Mouse (Mus musculus) midbrain, embryonic 13.5 days (tissue): ENCODE measurements around the gene Xlr5a. TPM values are rescaled to one million over a fixed set of nuclear protein-coding genes. Genes with fewer than 3 reads are reported as not detected.
"Not testable (repeated sequence)": the region's sequence is repeated elsewhere in the genome, so short reads cannot be mapped to it uniquely, and the experiment has no call there.

Source experiments
- ATAC-seq: fragments of 200-750 bp; cut with Nextera tagmentation; 2 replicates; pipeline ENCODE4 v1.8.0; 2017; ENCODE audit warnings: mild to moderate bottlenecking, moderate TSS enrichment, moderate library complexity
- H3K27ac ChIP-seq: fragments of 300-500 bp; sonication (generic); 2 replicates; pipeline ENCODE4 v1.5.1; 2015; ENCODE audit warnings: inconsistent platforms, mild to moderate bottlenecking, moderate library complexity
- H3K27me3 ChIP-seq: fragments of 300-500 bp; sonication (generic); 2 replicates; pipeline ENCODE4 v1.6.1; 2015; ENCODE audit warnings: mild to moderate bottlenecking, inconsistent platforms
- H3K36me3 ChIP-seq: fragments of 300-500 bp; sonication (generic); 2 replicates; pipeline ENCODE4 v1.6.1; 2015; ENCODE audit warnings: mild to moderate bottlenecking, inconsistent platforms
- H3K4me1 ChIP-seq: fragments of 300-500 bp; sonication (generic); replicated peaks from 2 replicates; pipeline ENCODE4 v1.6.1; 2015; ENCODE audit warnings: inconsistent platforms
- H3K4me2 ChIP-seq: fragments of 300-500 bp; sonication (generic); replicated peaks from 2 replicates; pipeline ENCODE4 v1.6.1; 2015; ENCODE audit warnings: moderate library complexity, mild to moderate bottlenecking, inconsistent platforms
- H3K4me3 ChIP-seq: fragments of 300-500 bp; sonication (generic); replicated peaks from 2 replicates; pipeline ENCODE4 v1.5.1; 2015; ENCODE audit warnings: mild to moderate bottlenecking, inconsistent platforms
- H3K9ac ChIP-seq: fragments of 300-500 bp; sonication (generic); replicated peaks from 2 replicates; pipeline ENCODE4 v1.6.1; 2015; ENCODE audit warnings: mild to moderate bottlenecking, inconsistent platforms
- H3K9me3 ChIP-seq: fragments of 300-500 bp; sonication (generic); 2 replicates; pipeline ENCODE4 v1.6.1; 2016; ENCODE audit warnings: mild to moderate bottlenecking, inconsistent platforms
- WGBS: fragments of 180-500 bp; shearing (Covaris S2); methylation state at CpG from one replicate; pipeline ENCODE4 v1.1.7; 2015; 5-methylcytosine and 5-hydroxymethylcytosine counted together
- polyA plus RNA-seq: library from polyadenylated mRNA; unstranded; fragments of >200 nt; fragmentation: Nextera tagmentation; extraction: Ambion mirVana; gene quantifications from 2 replicates; pipeline ENCODE4 v1.2.1, GENCODE M21; 2015

Xlr5a gene
- polyA plus RNA-seq, 1 experiment from 2014 or later: not detected

- H3K4me3 ChIP-seq: peak overlapping the region; percentile 65
- 28% methylated on average over 3 of the region's 3 CpGs for WGBS
- no peaks in the 10 kb centered on the region for H3K27me3 ChIP-seq
- peak overlapping the region; percentile 95 for H3K27ac ChIP-seq
- no peak for ATAC-seq
- H3K4me1 ChIP-seq: peaks cover 13% of the 10 kb centered on the region; the same call in 1 of the 2 replicates
- peak overlapping the region; percentile 74 for H3K4me2 ChIP-seq
- H3K9me3 ChIP-seq: no peaks in the 10 kb centered on the region
- peak overlapping the region; percentile 76 for H3K9ac ChIP-seq
- no peaks in the 10 kb centered on the region for H3K36me3 ChIP-seq
Observed at GRCm38 (mm10) chrX:73229288-73229687, 63.5 kb downstream of the Xlr5a start.

GRCm38 (mm10) chrX:73228606-73229214 lies 64.1 kb downstream of the Xlr5a start:
- peak overlapping the region; percentile 76 for H3K9ac ChIP-seq
- no peaks in the 10 kb centered on the region for H3K36me3 ChIP-seq

GRCm38 (mm10) chrX:73227914-73228605 lies 64.7 kb downstream of the Xlr5a start, which contains the start of gene F8a:
Gene F8a (plus strand): TSS chrX:73228291.
- H3K4me1 ChIP-seq: peaks cover 13% of the 10 kb centered on the region; the same call in 1 of the 2 replicates

More at GRCm38 (mm10) chrX:73228606-73229214, 64.1 kb downstream of the Xlr5a start:
- Histone ChIP-seq H3K4me2 (peak overlapping the region; percentile 74), H3K27me3 (no peaks in the 10 kb centered on the region), H3K4me3 (peak overlapping the region; percentile 65), H3K27ac (peak overlapping the region; percentile 95), H3K9me3 (no peaks in the 10 kb centered on the region), H3K4me1 (peaks cover 13% of the 10 kb centered on the region; the same call in 1 of the 2 replicates)
- 25% methylated on average over 44 of the region's 51 CpGs for WGBS
- ATAC-seq: peak; percentile 72

GRCm38 (mm10) chrX:73225365-73225764 lies 67.4 kb downstream of the Xlr5a start:
- H3K27ac ChIP-seq: no peak overlapping the region
- no peaks in the 10 kb centered on the region for H3K27me3 ChIP-seq
- WGBS: 48% methylated on average over 1 of the region's 1 CpGs
- H3K9me3 ChIP-seq: no peaks in the 10 kb centered on the region
- 0 out of 2 replicates have a peak, but pooled peaks cover 8% of the 10 kb centered on the region for H3K4me1 ChIP-seq
- no peak overlapping the region for H3K9ac ChIP-seq
- H3K4me2 ChIP-seq: no peak overlapping the region
- no peaks in the 10 kb centered on the region for H3K36me3 ChIP-seq
- ATAC-seq: no peak
- H3K4me3 ChIP-seq: no peak overlapping the region

More at GRCm38 (mm10) chrX:73227914-73228605, 64.7 kb downstream of the Xlr5a start, which contains the start of gene F8a:
- peak within 1 kb of the TSS; percentile 65 for H3K4me3 ChIP-seq
- WGBS: 21% methylated on average over 33 of the region's 39 CpGs
- H3K4me2 ChIP-seq: peak within 1 kb of the TSS; percentile 74
- peak within 1 kb of the TSS; percentile 76 for H3K9ac ChIP-seq
- no peaks in the 10 kb centered on the region for H3K36me3 ChIP-seq
- H3K9me3 ChIP-seq: no peaks in the 10 kb centered on the region
- H3K27me3 ChIP-seq: no peaks in the 10 kb centered on the region
- ATAC-seq: peak; percentile 98
- peak within 1 kb of the TSS; percentile 95 for H3K27ac ChIP-seq

GRCm38 (mm10) chrX:73213819-73214564 lies 78.8 kb downstream of the Xlr5a start, which contains the start of gene Xlr4b:
Gene Xlr4b (plus strand): TSS chrX:73214333.
- not testable (repeated sequence) for H3K36me3 ChIP-seq, H3K4me1 ChIP-seq, H3K27me3 ChIP-seq, H3K27ac ChIP-seq, H3K4me2 ChIP-seq, H3K9ac ChIP-seq, H3K4me3 ChIP-seq, H3K9me3 ChIP-seq, ATAC-seq
- 86% methylated on average over 18 of the region's 19 CpGs for WGBS

- not testable (repeated sequence) for H3K4me1 ChIP-seq, H3K27ac ChIP-seq, H3K36me3 ChIP-seq, H3K4me3 ChIP-seq, H3K4me2 ChIP-seq, H3K27me3 ChIP-seq, H3K9ac ChIP-seq, H3K9me3 ChIP-seq
- 0 out of 2 replicates have a peak, but pooled peaks have one; percentile 60 for ATAC-seq
- WGBS: 87% methylated on average over 12 of the region's 12 CpGs
Observed at GRCm38 (mm10) chrX:73191934-73192333, 100.8 kb downstream of the Xlr5a start, which contains the start of gene Xlr3b. Gene Xlr3b (plus strand): TSS chrX:73192207.

- H3K27ac ChIP-seq, H3K4me3 ChIP-seq, H3K4me1 ChIP-seq, ATAC-seq, H3K9me3 ChIP-seq, H3K9ac ChIP-seq, H3K4me2 ChIP-seq, H3K27me3 ChIP-seq, H3K36me3 ChIP-seq: not testable (repeated sequence)
- 100% methylated on average over 4 of the region's 15 CpGs for WGBS
Observed at GRCm38 (mm10) chrX:73176889-73177288, 115.9 kb downstream of the Xlr5a start, which contains the start of gene Spin2d. Gene Spin2d (minus strand): TSS chrX:73176989.

- no CpG with 5 or more reads among the region's 7 CpGs for WGBS
- not testable (repeated sequence) for H3K36me3 ChIP-seq, H3K4me1 ChIP-seq, H3K9ac ChIP-seq, H3K4me2 ChIP-seq, H3K27me3 ChIP-seq, H3K4me3 ChIP-seq, H3K9me3 ChIP-seq, H3K27ac ChIP-seq, ATAC-seq
Observed at GRCm38 (mm10) chrX:73149350-73149749, 143.4 kb downstream of the Xlr5a start, which contains the start of gene DXBay18. Gene DXBay18 (minus strand): TSS chrX:73149450.

- not testable (repeated sequence) for H3K27ac ChIP-seq, H3K36me3 ChIP-seq, H3K4me1 ChIP-seq, H3K27me3 ChIP-seq, H3K4me3 ChIP-seq, ATAC-seq, H3K9me3 ChIP-seq, H3K4me2 ChIP-seq, H3K9ac ChIP-seq
- no CpG with 5 or more reads among the region's 20 CpGs for WGBS
Observed at GRCm38 (mm10) chrX:73148496-73148895, 144.3 kb downstream of the Xlr5a start, which contains the start of gene Xlr5b. Gene Xlr5b (plus strand): TSS chrX:73148796.

GRCm38 (mm10) chrX:73143218-73143618 lies 149.6 kb downstream of the Xlr5a start:
- H3K27ac ChIP-seq, H3K4me1 ChIP-seq, H3K4me2 ChIP-seq, H3K36me3 ChIP-seq, H3K9ac ChIP-seq, H3K27me3 ChIP-seq, H3K9me3 ChIP-seq, H3K4me3 ChIP-seq: not testable (repeated sequence)
- ATAC-seq: peak; percentile 90
- no CpG with 5 or more reads among the region's 7 CpGs for WGBS

- H3K4me2 ChIP-seq, H3K36me3 ChIP-seq, H3K4me3 ChIP-seq, H3K9ac ChIP-seq, H3K27ac ChIP-seq, H3K27me3 ChIP-seq, H3K9me3 ChIP-seq, H3K4me1 ChIP-seq: not testable (repeated sequence)
- no CpG with 5 or more reads among the region's 12 CpGs for WGBS
- peak; percentile 92 for ATAC-seq
Observed at GRCm38 (mm10) chrX:73122859-73123829, 169.6 kb downstream of the Xlr5a start.
